Mouse (Mus musculus) heart, postnatal 0 days (tissue): Measurements from ENCODE around the gene Eif4e2. TPM values are rescaled to one million over a fixed set of nuclear protein-coding genes. Genes with fewer than 3 reads are reported as not detected.

Source experiments
- ATAC-seq: fragments of 200-750 bp; cut with Nextera tagmentation; 2 replicates; pipeline ENCODE4 v1.8.0; 2017; ENCODE audit warnings: low read depth, moderate number of reproducible peaks, moderate library complexity; ENCODE audit not compliant: insufficient read depth
- DNase-seq: peaks from one replicate; pipeline ENCODE4 v3.0.0-alpha.2; 2016; ENCODE audit warnings: low spot score
- H3K27ac ChIP-seq: fragments of 300-500 bp; sonication (generic); 2 replicates; pipeline ENCODE4 v1.5.1; 2014; ENCODE audit warnings: low read depth, mild to moderate bottlenecking
- H3K27me3 ChIP-seq: fragments of 300-500 bp; sonication (generic); 2 replicates; pipeline ENCODE4 v1.6.1; 2014; ENCODE audit warnings: low read length, mixed read lengths; ENCODE audit not compliant: control insufficient read depth, insufficient read depth
- H3K36me3 ChIP-seq: fragments of 300-500 bp; sonication (generic); replicated peaks from 2 replicates; pipeline ENCODE4 v1.6.1; 2014; ENCODE audit warnings: low read length, mixed read lengths; ENCODE audit not compliant: control insufficient read depth, insufficient read depth
- H3K4me1 ChIP-seq: fragments of 300-500 bp; sonication (generic); 2 replicates; pipeline ENCODE4 v1.6.1; 2014; ENCODE audit warnings: antibody characterized with exemption; ENCODE audit not compliant: control insufficient read depth, insufficient read depth
- H3K4me2 ChIP-seq: fragments of 300-500 bp; sonication (generic); 2 replicates; pipeline ENCODE4 v1.6.1; 2014; ENCODE audit warnings: low read depth, mild to moderate bottlenecking, low read length, moderate library complexity
- H3K4me3 ChIP-seq: fragments of 300-500 bp; sonication (generic); 2 replicates; pipeline ENCODE4 v1.5.1; 2014; ENCODE audit warnings: low read depth, low read length
- H3K9ac ChIP-seq: fragments of 300-500 bp; sonication (generic); replicated peaks from 2 replicates; pipeline ENCODE4 v1.6.1; 2014; ENCODE audit warnings: low read depth, low read length, mixed read lengths
- H3K9me3 ChIP-seq: fragments of 300-500 bp; sonication (generic); replicated peaks from 2 replicates; pipeline ENCODE4 v1.6.1; 2016; ENCODE audit warnings: low read length; ENCODE audit not compliant: control insufficient read depth
- CTCF ChIP-seq: IDR thresholded peaks from 2 replicates; pipeline ENCODE4 v1.5.1; 2016; ENCODE audit warnings: antibody characterized with exemption, control low read depth, low read depth
- EP300 ChIP-seq: IDR thresholded peaks from 2 replicates; pipeline ENCODE4 v1.6.1; 2016; ENCODE audit warnings: antibody characterized with exemption, low read depth
- WGBS: fragments of 180-500 bp; shearing (Covaris S2); extraction: QIAGEN DNeasy Blood & Tissue Kit; methylation state at CpG from one replicate; pipeline ENCODE4 v1.1.7; 2014; 5-methylcytosine and 5-hydroxymethylcytosine counted together
- polyA plus RNA-seq: library from polyadenylated mRNA; unstranded; fragments of >200 nt; fragmentation: Nextera tagmentation; extraction: Ambion mirVana; gene quantifications from 2 replicates; pipeline ENCODE4 v1.2.1, GENCODE M21; 2015
- total RNA-seq: library from RNA; depleted of rRNA; stranded (reverse); fragments of >200 nt; gene quantifications from 2 replicates; pipeline ENCODE4 v1.2.3, GENCODE M21; 2014; ENCODE audit warnings: low replicate concordance; rRNA removed

The Eif4e2 gene
- total and polyA plus RNA-seq, 2 experiments from 2014 or later = 54.9 to 80.9 TPM

- Histone ChIP-seq H3K4me2 (no peak overlapping the region), H3K9ac (no peak overlapping the region), H3K4me3 (no peak overlapping the region), H3K27me3 (no peaks in the 10 kb centered on the region), H3K27ac (no peak overlapping the region), H3K4me1 (no peaks in the 10 kb centered on the region), H3K36me3 (no peaks in the 10 kb centered on the region), H3K9me3 (no peaks in the 10 kb centered on the region)
- ATAC-seq (no peak), DNase-seq (no peak)
- TF ChIP-seq EP300 (no peak), CTCF (no peak)
- 82% methylated on average over 10 of the region's 10 CpGs for WGBS
Measured at GRCm38 (mm10) chr1:87283410-87283960, 69.8 kb downstream of the Eif4e2 start.

- Histone ChIP-seq H3K4me1 (peaks cover 7% of the 10 kb centered on the region; the same call in 1 of the 2 replicates), H3K4me2 (no peak overlapping the region), H3K9me3 (no peaks in the 10 kb centered on the region), H3K9ac (no peak overlapping the region), H3K27me3 (no peaks in the 10 kb centered on the region), H3K4me3 (no peak overlapping the region), H3K36me3 (no peaks in the 10 kb centered on the region), H3K27ac (no peak overlapping the region)
- WGBS = 63% methylated on average over 2 of the region's 2 CpGs
- no peak for ATAC-seq
- DNase-seq = no peak
- TF ChIP-seq CTCF = no peak
- TF ChIP-seq EP300 = no peak
Measured at GRCm38 (mm10) chr1:87287105-87287504, 73.4 kb downstream of the Eif4e2 start.

Other genes with a start within 250 kb of the Eif4e2 start
- gene Alppl2, start 124.0 kb upstream of the Eif4e2 start, total RNA-seq = not detected in 2 replicates
- not detected in 2 replicates for gene Alppl2, start 124.0 kb upstream of the Eif4e2 start, polyA plus RNA-seq
- gene Alpi, start 112.3 kb upstream of the Eif4e2 start, total RNA-seq = not detected in 2 replicates
- not detected in 2 replicates for gene Alpi, start 112.3 kb upstream of the Eif4e2 start, polyA plus RNA-seq
- not detected in 2 replicates for gene Akp3, start 88.9 kb upstream of the Eif4e2 start, total RNA-seq
- not detected in 2 replicates for gene Akp3, start 88.9 kb upstream of the Eif4e2 start, polyA plus RNA-seq
- 0.46 and 2.2 TPM in 2 replicates for gene Ecel1, start 57.4 kb upstream of the Eif4e2 start, total RNA-seq
- gene Ecel1, start 57.4 kb upstream of the Eif4e2 start, polyA plus RNA-seq = 0.41 and 0.55 TPM in 2 replicates
- 1.4 TPM in 1 of 2 replicates, not detected in the other for gene Prss56, start 30.6 kb upstream of the Eif4e2 start, total RNA-seq
- gene Prss56, start 30.6 kb upstream of the Eif4e2 start, polyA plus RNA-seq = not detected in 2 replicates
- 0.31 TPM in 1 of 2 replicates, not detected in the other for gene Chrnd, start 23.3 kb upstream of the Eif4e2 start, total RNA-seq
- gene Chrnd, start 23.3 kb upstream of the Eif4e2 start, polyA plus RNA-seq = not detected in 2 replicates
- 1.5 TPM in 1 of 2 replicates, not detected in the other for gene Chrng, start 9.3 kb upstream of the Eif4e2 start, total RNA-seq
- 0.05 and 0.25 TPM in 2 replicates for gene Chrng, start 9.3 kb upstream of the Eif4e2 start, polyA plus RNA-seq
- 2.3 and 2.5 TPM in 2 replicates for gene Efhd1, start 50.4 kb downstream of the Eif4e2 start, total RNA-seq
- 0.38 and 0.60 TPM in 2 replicates for gene Efhd1, start 50.4 kb downstream of the Eif4e2 start, polyA plus RNA-seq
- gene Gigyf2, start 113.1 kb downstream of the Eif4e2 start, total RNA-seq = 18.7 and 29.8 TPM in 2 replicates
- 19.9 and 22.6 TPM in 2 replicates for gene Gigyf2, start 113.1 kb downstream of the Eif4e2 start, polyA plus RNA-seq
- not detected in 2 replicates for gene Kcnj13, start 180.8 kb downstream of the Eif4e2 start, total RNA-seq
- 0.38 and 0.83 TPM in 2 replicates for gene Kcnj13, start 180.8 kb downstream of the Eif4e2 start, polyA plus RNA-seq